Mouse (Mus musculus) embryo, embryonic 9.5 days (tissue): ENCODE data around the gene Rbm28.
A peak's percentile ranks its signal among the peaks of the same experiment; 100 is the strongest.
"Not testable (repeated sequence)": the region's sequence is repeated elsewhere in the genome, so short reads cannot be mapped to it uniquely, and the experiment has no call there.

Experiments
- DNase-seq: peaks from one replicate; pipeline ENCODE4 v3.0.0-alpha.2; 2017; ENCODE audit errors: extremely low spot score

The Rbm28 gene

DNA sequence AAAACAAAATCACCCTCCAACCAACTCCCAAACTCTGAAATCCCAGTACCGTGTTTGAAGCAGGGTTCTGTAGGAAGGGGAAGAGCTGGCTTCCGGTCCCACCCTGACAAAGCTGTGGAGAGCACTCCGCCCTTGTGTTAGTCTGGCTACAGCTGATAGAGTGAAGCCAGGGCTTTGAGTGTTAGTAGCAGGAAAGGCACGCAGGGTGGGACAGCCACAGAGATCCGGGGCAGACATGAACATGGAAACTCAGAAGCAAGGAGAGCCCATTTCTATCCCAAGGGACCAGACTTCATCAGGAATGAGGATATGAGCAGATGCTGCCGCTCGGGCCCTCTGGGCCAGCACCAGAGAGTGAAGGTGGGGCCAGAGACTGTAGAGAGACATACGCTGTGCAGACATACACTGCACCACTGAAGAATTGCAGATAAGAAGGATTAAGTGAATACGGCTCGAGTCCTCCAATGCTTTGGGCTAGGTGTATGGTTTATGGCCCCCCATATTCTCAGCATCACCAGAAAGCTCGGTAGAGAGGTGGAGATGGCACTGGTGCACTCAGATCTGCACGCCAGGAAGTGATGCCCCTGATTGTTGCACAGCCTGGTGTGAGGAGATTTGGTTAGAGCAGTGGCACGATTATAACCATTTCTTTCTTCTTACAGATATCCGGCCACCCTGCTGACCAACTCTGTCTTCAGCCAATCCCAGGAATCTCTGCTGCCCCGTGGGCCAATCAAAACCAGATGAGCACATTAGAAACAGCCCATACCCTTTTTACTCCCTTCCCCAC lies 29.4 kb upstream of the Rbm28 start:
- DNase-seq = no peak

DNA sequence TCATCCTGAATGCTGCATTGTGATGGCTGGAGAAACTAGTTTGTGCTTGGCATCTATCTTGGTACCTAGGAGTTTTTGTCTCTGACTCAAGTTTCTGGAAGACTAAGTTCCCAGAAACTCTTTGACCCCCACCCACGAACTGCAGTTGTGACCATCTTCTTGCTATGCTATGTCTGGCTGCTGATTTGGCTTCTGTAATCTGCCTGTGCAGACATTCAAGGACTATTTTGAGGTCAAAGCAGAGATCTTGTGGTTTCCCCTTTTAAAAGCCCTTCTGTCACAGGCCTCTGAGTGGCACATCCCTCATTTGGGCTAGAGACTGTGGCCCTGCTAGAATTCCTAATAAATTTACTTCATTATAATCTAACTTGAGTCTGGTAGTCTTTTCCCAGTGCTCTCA lies 23.1 kb upstream of the Rbm28 start:
- no peak for DNase-seq

GRCm38 (mm10) chr6:29179843-29180242 lies 15.0 kb upstream of the Rbm28 start:
- DNase-seq = no peak

GRCm38 (mm10) chr6:29178888-29179658 lies 14.3 kb upstream of the Rbm28 start, which contains the start of gene Prrt4:
Prrt4 (minus strand) TSS chr6:29179584.
- DNase-seq = peak; percentile 75

DNA sequence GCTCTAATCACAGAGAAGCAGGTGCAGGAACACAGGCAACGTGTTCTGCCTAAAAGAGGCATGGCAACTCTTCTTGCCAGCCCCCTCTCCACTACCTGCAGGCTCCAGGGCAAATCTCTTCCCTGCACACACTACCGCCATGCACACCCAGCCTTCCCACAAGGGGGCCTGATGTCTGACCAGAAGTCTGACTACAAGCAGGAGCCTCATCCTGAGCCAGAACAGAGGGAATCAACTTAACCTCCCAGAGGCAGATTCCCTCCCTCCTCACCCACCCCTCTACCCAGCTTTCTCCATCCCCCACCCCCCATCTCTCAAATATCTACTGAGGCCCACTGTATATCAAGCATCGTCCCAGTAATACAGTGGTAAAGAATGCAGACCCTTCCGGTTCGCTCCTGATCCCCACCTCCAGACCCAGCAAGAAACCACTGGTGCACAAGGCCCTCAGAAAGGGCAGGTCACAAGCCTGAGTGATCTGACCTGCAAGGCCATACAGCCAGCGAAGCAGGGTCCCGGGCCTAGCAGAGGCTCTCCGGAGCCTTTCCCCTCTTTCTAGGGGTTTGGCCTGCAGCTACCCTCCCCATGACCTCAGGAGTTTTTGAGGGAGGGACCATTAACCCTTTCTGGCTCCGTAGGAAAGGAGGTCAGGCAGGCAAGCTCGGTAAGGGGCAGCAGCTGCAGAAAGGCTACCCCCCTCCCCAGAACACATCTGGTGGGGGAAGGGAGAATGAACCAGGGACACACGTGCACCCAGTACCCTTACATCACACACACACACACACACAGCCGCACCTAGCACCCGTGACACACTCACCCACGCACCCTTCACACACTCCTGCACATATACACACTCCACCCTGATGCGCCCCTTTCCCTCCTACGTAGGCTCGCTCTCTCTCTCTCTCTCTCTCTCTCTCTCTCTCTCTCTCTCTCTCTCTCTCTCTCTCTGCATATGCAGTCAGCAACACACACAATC lies 13.4 kb upstream of the Rbm28 start:
- DNase-seq = no peak

- no peak for DNase-seq
Measured at GRCm38 (mm10) chr6:29175113-29175512, 10.3 kb upstream of the Rbm28 start.

DNA sequence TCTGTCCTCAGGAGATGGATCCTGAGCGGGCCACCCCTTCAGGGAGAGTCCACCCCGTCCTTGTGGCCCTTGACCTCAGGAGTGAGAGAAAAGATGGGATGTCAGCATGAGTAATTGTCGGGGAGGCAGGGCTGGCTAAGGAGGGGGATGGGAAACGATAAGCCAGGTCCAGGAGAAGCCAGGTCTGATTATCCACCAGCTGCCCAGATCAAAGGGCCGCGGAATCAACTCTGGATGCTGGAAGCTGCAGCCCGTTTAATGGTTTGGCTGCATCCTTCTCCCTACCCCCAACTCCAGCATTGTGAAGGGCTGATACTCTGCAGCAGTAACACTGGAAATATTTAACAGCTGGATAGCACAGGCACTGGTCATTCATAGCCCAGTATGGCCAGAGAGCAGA lies 9.6 kb upstream of the Rbm28 start:
- peak; percentile 57 for DNase-seq

DNA sequence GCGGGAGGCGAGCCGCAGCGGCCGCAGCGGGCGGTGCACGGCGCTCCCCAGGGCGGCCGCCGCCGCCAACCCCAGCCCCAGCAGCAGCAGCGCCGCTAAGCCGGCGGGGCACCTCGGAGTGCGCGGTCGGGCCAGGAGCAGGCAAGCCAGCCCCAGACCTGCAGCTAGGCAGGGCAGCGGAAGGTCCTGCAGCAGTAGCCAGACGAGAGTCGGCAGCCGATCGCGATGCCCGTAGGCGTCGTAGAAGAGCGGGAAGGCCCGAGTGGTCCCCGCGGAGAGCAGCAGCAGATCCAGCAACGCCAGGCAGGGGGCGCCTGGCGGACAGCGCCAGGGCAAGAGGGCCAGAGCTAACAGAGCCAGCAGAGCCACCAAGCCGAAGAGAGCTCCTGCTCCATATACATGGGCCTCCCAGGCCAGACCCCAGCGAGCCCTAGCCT lies 6.2 kb upstream of the Rbm28 start:
- peak; percentile 91 for DNase-seq

GRCm38 (mm10) chr6:29170063-29170921 lies 5.5 kb upstream of the Rbm28 start:
- peak; percentile 66 for DNase-seq

DNA sequence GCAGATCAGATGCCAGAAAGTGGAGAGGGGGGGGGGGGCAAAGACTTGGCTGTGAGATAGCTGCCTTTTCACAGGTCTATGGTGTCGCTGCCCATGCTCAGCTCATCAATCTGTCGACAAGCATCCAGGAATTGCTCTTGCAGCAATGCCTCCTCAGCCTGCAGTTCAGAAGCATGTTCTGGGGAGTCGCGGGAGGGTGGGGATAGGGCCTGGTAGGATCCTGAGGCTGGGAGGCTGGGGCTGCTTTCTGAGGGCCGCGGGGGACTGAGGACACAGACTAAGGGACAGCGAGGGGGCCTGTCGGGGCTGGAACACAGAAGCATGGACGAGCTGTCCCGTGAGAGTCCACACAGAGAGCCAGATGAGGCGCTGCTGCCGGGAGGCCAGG lies 4.9 kb upstream of the Rbm28 start:
- DNase-seq = no peak

DNA sequence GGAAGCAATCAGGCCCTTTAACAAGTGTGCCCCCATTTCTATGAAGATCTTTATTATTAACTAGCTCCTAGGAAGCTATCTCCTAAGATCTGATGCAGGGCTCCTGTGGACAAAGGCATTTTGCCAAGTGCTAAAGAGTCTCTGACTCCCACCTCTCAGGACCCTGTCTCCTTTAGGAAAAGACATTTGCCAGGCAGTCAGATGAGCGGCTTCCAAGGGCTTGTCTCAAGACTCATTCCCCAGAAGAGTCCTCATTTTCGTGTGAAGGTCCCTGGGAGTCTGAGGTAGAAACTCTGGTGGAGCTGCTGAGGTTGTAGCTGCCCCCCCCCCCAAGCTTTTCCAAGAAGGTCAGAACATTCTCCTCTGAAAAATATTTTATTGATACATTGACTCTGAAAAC lies 4.1 kb upstream of the Rbm28 start:
- no peak for DNase-seq

DNA sequence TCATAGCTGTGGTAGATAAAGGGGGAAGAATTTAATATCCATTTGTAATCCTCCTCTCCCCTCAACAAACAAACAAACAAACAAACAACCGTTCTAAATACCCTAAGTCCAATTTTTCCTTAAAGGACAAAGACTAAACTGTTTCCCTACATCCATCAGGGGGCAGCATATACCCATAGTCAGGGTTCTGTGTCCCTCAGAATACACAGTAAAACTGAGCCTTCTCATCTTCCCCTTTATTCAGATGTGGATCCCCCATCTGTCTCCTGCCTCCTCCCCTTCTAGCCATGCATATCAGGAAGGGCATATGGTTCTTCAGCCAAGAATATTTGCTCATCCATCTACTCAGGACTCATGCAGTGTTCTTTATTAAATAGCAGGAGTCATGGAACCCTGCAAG lies 1.4 kb upstream of the Rbm28 start:
- DNase-seq = peak; percentile 48

DNA sequence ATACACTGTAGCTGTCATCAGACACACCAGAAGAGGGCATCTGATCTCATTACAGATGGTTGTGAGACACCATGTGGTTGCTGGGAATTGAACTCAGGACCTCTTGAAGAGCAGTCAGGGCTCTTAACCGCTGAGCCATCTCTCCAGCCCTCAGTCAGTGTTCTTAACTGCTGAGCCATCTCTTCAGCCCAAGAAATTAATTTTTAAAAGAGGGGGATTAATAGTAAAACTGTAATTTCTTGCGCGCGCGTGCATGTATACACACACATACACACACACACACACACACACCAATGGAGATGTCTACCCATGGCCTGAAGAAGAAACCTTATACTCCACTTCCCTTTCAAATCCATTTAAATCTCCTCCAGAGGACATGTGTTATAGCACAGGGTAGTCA lies 3.5 kb downstream of the Rbm28 start:
- DNase-seq = not testable (repeated sequence)

DNA sequence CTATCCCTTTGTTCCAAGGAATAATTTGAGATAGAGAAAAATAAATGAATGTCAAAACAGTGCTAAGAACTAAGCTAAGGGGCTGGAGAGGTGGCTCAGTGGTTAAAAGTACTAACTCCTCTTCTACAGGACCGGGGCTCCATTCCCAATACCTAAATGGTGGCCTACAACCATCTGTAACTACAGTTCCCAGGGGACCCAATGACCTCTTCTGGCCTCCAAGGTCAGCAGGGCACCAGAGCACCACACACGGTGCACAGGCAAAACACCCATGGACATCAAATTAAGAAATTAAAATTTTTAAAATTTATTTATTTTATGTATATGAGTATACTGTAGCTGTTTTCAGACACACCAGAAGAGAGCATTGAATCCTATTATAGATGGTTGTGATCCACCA lies 4.0 kb downstream of the Rbm28 start:
- no peak for DNase-seq

DNA sequence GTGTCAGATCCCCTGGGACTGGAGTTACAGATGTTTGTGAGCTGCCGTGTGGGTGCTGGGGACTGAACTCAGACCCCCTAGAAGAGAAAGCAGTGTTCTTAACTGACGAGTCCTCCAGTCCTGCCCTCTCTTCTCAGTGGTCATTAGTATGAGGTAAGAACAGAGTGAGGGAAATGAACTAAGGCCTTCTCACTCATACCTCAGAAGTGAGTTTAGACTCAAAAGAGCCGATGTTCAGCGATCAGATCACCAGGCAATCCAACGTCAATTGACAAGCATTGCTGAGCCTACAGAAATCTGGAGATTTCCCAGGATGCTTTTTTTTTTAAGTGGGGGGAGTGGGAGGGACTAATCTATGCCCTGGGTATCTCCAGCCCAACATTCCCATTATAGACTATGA lies 8.5 kb downstream of the Rbm28 start:
- no peak for DNase-seq

DNA sequence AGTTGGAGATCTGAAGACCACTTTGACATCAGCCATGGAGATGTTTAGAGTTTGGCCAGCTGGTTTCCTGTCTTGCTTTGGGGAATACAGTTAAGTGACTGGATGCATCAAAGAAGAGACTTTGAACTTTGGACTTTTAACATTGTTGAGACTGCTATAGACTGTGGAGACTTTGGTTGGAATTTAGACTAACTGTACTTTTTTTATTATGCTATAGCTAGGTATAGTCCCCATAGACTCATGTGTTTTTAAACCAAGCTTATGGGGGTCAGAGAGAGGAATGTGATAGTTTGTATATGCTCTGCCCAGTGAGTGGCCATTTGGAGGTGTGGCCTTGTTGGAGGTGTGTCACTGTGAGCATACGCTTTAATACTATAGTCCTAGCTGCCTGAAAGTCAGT lies 14.8 kb downstream of the Rbm28 start:
- DNase-seq = no peak

DNA sequence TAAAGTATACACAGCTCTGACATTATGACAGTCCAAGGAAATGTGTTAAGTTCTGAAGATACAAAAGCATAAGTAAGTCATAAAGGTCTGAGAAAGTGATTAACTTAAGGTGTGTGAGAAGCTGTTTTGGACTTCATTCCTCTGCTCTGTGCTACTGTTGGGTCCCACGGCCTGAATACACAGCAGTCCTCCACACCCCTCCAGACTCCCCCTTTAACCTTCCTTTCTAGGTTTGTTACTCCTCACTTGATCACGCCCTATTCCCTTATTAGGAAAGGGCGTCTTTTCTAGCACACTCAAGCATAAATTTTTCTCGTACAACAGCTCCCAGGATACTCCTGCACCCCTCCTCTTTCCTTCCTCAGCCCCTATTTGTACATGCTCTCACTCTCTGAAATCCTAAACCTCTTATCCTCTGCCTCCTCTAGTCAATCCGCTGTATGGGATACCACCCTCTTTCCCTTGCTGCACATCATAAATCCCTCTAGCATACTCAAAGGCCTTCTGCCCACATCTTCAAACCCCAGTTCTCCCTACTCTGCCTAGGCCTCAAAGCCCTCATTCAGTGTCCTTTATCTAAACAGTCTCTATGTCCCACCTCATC lies 17.3 kb downstream of the Rbm28 start:
- DNase-seq = no peak

GRCm38 (mm10) chr6:29146641-29147040 lies 18.2 kb downstream of the Rbm28 start:
- no peak for DNase-seq

DNA sequence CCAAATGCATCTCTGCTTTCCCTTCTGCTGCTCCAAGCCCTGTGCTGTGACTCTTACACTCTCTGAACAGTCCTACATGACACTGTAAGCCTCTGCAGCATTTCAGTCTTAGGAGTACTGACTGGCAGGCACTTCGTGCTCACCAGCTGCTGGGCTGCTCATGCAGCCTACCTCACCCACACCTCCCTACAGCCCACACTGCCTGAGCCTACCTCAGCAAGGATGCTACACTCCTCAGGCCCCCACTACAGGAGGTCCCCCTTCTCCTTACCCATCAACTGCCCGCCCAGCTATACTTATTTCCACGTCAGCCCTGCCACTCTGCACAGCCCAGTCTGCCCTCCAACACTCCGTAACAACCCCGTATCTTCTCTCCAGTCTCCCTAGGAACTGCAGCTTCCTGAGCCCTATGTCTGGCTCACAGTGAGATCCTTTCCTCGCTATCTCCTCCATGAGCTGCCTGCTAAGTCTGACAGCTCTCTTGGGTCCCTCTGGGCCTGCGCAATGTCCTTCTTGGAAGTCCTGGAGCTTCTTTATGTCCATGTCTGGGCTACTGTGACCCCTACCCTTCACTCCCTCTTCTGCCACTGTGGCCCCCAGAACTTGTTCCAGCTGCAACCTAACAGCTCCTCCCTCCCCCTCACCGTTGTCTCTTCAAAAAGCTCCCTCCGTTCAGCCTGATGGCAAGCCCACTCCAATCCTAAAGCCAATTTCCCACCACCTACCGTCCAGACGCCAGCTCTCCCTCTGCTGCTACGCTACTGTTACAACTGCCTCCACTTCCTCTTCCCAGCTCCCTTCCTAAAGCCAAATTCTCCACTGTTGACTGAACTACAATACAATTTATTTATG lies 19.1 kb downstream of the Rbm28 start:
- DNase-seq = no peak

GRCm38 (mm10) chr6:29144971-29145370 lies 19.8 kb downstream of the Rbm28 start:
- DNase-seq = no peak
